Mouse (Mus musculus): Measurements from ENCODE around the gene Tacr2. TPM values are rescaled to one million over a fixed set of nuclear protein-coding genes. Genes with fewer than 3 reads are reported as not detected.

Tacr2 gene
- not detected in 2 replicates for polyA plus RNA-seq (2016; fragmentation: Nextera tagmentation; extraction: Ambion mirVana)

GRCm38 (mm10) chr10:62252000-62252488 lies at the start of gene Tacr2:
Gene Tacr2, plus strand, starts transcription at chr10:62252438.
- no peak within 1 kb of the TSS for H3K4me3 ChIP-seq
- H3K9me3 ChIP-seq (replicated peaks) = no peaks in the 10 kb centered on the region
- H3K9ac ChIP-seq = no peak within 1 kb of the TSS
- no peak within 1 kb of the TSS for H3K27ac ChIP-seq
- peaks cover 40% of the 10 kb centered on the region for H3K27me3 ChIP-seq (replicated peaks)
- no peak for ATAC-seq
- no peaks in the 10 kb centered on the region for H3K36me3 ChIP-seq
- WGBS (ENCODE audit: insufficient replicate concordance) = 62% methylated on average over 12 of the region's 12 CpGs
- H3K4me1 ChIP-seq = peaks cover 9% of the 10 kb centered on the region
- H3K4me2 ChIP-seq = no peak within 1 kb of the TSS

GRCm38 (mm10) chr10:62202574-62202973 lies 49.7 kb upstream of the Tacr2 start:
- no peak overlapping the region for H3K27ac ChIP-seq
- no peak overlapping the region for H3K4me3 ChIP-seq
- H3K9ac ChIP-seq = no peak overlapping the region
- ATAC-seq = no peak
- H3K27me3 ChIP-seq (replicated peaks) = peaks cover 11% of the 10 kb centered on the region; the same call in 1 of the 2 replicates
- 73% methylated on average over 6 of the region's 6 CpGs for WGBS (ENCODE audit: insufficient replicate concordance)
- H3K9me3 ChIP-seq (replicated peaks) = no peaks in the 10 kb centered on the region
- no peak overlapping the region for H3K4me2 ChIP-seq
- 0 out of 2 replicates have a peak, but pooled peaks cover 5% of the 10 kb centered on the region for H3K4me1 ChIP-seq
- H3K36me3 ChIP-seq = peaks cover 6% of the 10 kb centered on the region

DNA sequence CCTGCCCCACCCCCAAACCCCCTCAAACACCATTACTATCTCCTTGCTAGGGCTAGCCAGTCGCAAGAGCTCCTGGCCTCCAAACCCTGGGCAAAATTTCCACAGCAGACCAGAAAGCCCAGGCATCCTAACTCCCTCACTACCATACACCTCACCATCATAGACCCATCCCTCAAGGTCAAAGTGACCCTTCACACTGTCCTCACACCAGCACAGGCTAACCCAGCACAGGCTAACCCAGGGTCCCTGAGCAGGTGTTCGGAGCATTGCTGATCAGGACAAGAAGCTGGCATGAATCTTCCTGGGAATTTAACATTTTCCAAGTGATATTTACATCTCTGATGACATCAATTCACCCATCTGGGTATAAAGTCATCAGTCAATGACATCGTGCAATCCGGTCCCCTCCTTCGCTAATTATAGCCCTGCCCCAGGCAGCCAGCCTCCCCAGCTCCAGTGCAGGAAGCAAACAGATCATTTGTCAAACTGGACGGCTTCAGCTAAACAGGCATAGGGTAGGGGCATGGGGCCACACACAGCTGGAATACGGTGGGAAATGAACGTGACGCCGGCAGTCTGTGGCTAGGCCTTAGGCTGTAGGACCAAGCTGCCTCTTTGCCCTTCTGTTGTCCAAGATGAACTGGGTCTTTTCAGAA lies 43.9 kb upstream of the Tacr2 start:
- Histone ChIP-seq H3K36me3 (no peaks in the 10 kb centered on the region), H3K27me3 (replicated peaks) (peaks cover 11% of the 10 kb centered on the region; the same call in 1 of the 2 replicates), H3K27ac (no peak overlapping the region), H3K4me3 (no peak overlapping the region), H3K9ac (no peak overlapping the region), H3K9me3 (replicated peaks) (no peaks in the 10 kb centered on the region), H3K4me2 (no peak overlapping the region), H3K4me1 (peaks cover 23% of the 10 kb centered on the region)
- WGBS (ENCODE audit: insufficient replicate concordance) = 56% methylated on average over 10 of the region's 10 CpGs
- no peak for ATAC-seq

- ATAC-seq = no peak
- WGBS (ENCODE audit: insufficient replicate concordance) = 65% methylated on average over 6 of the region's 6 CpGs
- Histone ChIP-seq H3K4me1 (peaks cover 48% of the 10 kb centered on the region), H3K9me3 (replicated peaks) (no peaks in the 10 kb centered on the region), H3K27me3 (replicated peaks) (0 out of 2 replicates have a peak, but pooled peaks cover 6% of the 10 kb centered on the region), H3K4me3 (no peak overlapping the region), H3K4me2 (no peak overlapping the region), H3K9ac (no peak overlapping the region), H3K27ac (no peak overlapping the region), H3K36me3 (no peaks in the 10 kb centered on the region)
These were observed 40.9 kb upstream of the Tacr2 start for GRCm38 (mm10) chr10:62211310-62211709.

DNA sequence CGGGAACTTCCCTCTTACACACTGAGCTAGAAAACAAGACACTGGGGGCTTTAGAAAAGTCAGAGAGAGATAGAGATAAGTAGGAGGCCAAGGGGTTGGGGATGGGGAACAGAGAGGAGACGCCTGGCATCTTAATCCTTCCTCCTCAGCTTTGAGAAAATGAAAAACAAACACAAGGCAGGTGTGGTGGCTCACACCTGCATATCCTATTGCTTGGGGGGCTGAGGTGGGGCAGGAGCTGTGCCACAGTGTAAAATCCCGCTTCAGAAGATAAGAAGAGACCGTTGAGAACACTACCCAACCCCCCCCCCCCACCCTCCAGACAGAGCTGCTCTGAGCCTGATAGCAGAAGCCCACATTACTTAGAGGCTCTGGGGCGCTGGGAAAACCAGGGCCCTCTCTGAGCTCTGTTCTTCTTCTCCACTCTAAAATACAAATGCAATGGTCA lies 37.0 kb upstream of the Tacr2 start:
- H3K36me3 ChIP-seq = no peaks in the 10 kb centered on the region
- H3K9ac ChIP-seq = peak overlapping the region; percentile 70
- peak overlapping the region; percentile 48 for H3K4me3 ChIP-seq
- ATAC-seq = peak; percentile 89
- WGBS (ENCODE audit: insufficient replicate concordance) = 6% methylated on average over 5 of the region's 5 CpGs
- peak overlapping the region; percentile 77 for H3K4me2 ChIP-seq
- peaks cover 79% of the 10 kb centered on the region for H3K4me1 ChIP-seq
- no peaks in the 10 kb centered on the region for H3K27me3 ChIP-seq (replicated peaks)
- no peaks in the 10 kb centered on the region for H3K9me3 ChIP-seq (replicated peaks)
- peak overlapping the region; percentile 95 for H3K27ac ChIP-seq

GRCm38 (mm10) chr10:62215633-62216032 lies 36.6 kb upstream of the Tacr2 start:
- Histone ChIP-seq H3K36me3 (no peaks in the 10 kb centered on the region), H3K4me2 (peak overlapping the region; percentile 77), H3K27me3 (replicated peaks) (no peaks in the 10 kb centered on the region; the same call in 1 of the 2 replicates), H3K9me3 (replicated peaks) (no peaks in the 10 kb centered on the region), H3K27ac (peak overlapping the region; percentile 95), H3K4me1 (peaks cover 83% of the 10 kb centered on the region), H3K9ac (peak overlapping the region; percentile 70), H3K4me3 (peak overlapping the region; percentile 48)
- WGBS (ENCODE audit: insufficient replicate concordance) = 42% methylated on average over 8 of the region's 8 CpGs
- ATAC-seq = peak; percentile 64

- H3K9me3 ChIP-seq (replicated peaks) = no peaks in the 10 kb centered on the region
- peaks cover 90% of the 10 kb centered on the region for H3K4me1 ChIP-seq
- H3K27ac ChIP-seq = peak overlapping the region; percentile 95
- H3K9ac ChIP-seq = peak overlapping the region; percentile 70
- ATAC-seq = peak; percentile 78
- H3K36me3 ChIP-seq = no peaks in the 10 kb centered on the region
- H3K4me2 ChIP-seq = peak overlapping the region; percentile 77
- no peaks in the 10 kb centered on the region; the same call in 1 of the 2 replicates for H3K27me3 ChIP-seq (replicated peaks)
- 6% methylated on average over 5 of the region's 5 CpGs for WGBS (ENCODE audit: insufficient replicate concordance)
- H3K4me3 ChIP-seq = peak overlapping the region; percentile 48
These were observed 35.6 kb upstream of the Tacr2 start for GRCm38 (mm10) chr10:62216595-62216994.

DNA sequence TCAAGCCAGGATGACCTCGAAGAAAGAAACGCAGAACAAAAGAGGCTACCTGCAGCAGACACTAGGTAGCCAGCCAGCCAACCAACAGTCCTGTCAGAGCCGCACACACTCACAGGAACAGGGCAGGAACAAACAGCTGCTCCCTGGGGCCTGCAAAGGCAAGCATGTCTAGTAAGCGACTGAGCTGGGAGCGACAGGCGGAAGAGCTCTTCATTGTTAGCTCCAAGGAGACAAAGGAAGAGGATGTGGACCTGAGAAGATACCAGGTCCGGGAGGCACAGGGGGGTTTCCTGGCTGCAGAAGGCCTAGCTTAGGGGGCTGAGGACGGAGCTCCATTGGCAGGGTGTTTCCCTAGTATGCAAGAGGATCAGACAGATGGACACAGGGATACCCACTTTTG lies 35.0 kb upstream of the Tacr2 start:
- H3K36me3 ChIP-seq = no peaks in the 10 kb centered on the region
- peak overlapping the region; percentile 95 for H3K27ac ChIP-seq
- no peaks in the 10 kb centered on the region; the same call in 1 of the 2 replicates for H3K27me3 ChIP-seq (replicated peaks)
- H3K4me3 ChIP-seq = no peak overlapping the region
- peak overlapping the region; percentile 70; the same call in 1 of the 2 replicates for H3K9ac ChIP-seq
- no peaks in the 10 kb centered on the region for H3K9me3 ChIP-seq (replicated peaks)
- H3K4me2 ChIP-seq = peak overlapping the region; percentile 77
- no peak for ATAC-seq
- WGBS (ENCODE audit: insufficient replicate concordance) = 39% methylated on average over 8 of the region's 8 CpGs
- peaks cover 92% of the 10 kb centered on the region for H3K4me1 ChIP-seq

DNA sequence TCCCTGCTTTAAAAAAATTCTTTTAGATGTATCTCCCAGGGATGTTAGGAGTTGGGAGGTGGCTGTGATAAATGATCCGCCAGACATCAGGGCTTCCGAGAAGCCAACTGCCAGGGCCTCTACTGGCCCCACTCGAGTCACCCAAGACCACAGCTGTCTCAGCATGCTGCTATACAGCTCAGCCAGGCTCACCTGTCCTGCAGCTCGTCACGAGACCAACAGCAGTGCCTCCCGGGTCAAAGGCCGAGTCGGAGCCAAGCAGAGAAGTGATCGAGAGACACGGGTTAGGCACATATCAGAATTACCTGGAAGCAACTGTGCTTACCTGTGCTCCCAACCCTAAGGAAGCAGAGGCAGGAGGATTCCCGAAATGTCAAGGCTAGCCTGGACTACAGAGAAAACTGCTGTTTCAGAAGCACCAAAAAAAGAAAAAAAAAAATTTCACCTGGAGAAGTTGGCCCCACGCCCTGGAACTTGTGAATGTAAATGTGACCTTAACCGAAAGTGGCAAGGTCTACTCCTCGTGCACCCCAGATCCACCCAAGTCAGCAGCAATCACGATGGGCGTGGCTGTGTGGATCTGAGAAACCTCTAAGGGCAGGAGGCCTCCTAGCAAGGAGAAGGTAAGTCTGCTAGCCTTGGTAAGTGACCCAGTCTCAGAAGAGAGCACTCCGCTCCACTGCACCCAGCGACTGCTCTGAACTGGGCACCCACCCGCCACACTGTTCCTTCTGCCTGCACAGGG lies 34.0 kb upstream of the Tacr2 start:
- WGBS (ENCODE audit: insufficient replicate concordance) = 62% methylated on average over 19 of the region's 19 CpGs
- H3K4me2 ChIP-seq = peak overlapping the region; percentile 41
- no peak for ATAC-seq

GRCm38 (mm10) chr10:62218789-62219172 lies 33.5 kb upstream of the Tacr2 start:
- WGBS (ENCODE audit: insufficient replicate concordance) = 85% methylated on average over 7 of the region's 7 CpGs
- peaks cover 94% of the 10 kb centered on the region for H3K4me1 ChIP-seq
- H3K9me3 ChIP-seq (replicated peaks) = no peaks in the 10 kb centered on the region
- H3K27me3 ChIP-seq (replicated peaks) = no peaks in the 10 kb centered on the region; the same call in 1 of the 2 replicates
- H3K27ac ChIP-seq = peak overlapping the region; percentile 95; the same call in 1 of the 2 replicates
- no peak overlapping the region for H3K4me3 ChIP-seq
- H3K36me3 ChIP-seq = no peaks in the 10 kb centered on the region
- no peak overlapping the region for H3K4me2 ChIP-seq
- H3K9ac ChIP-seq = no peak overlapping the region
- no peak for ATAC-seq

More for the DNA sequence above, 34.0 kb upstream of the Tacr2 start:
- H3K9me3 ChIP-seq (replicated peaks) = no peaks in the 10 kb centered on the region
- peak overlapping the region; percentile 95 for H3K27ac ChIP-seq
- H3K4me1 ChIP-seq = peaks cover 97% of the 10 kb centered on the region
- H3K36me3 ChIP-seq = no peaks in the 10 kb centered on the region
- H3K27me3 ChIP-seq (replicated peaks) = no peaks in the 10 kb centered on the region; the same call in 1 of the 2 replicates
- H3K4me3 ChIP-seq = no peak overlapping the region
- no peak overlapping the region for H3K9ac ChIP-seq

DNA sequence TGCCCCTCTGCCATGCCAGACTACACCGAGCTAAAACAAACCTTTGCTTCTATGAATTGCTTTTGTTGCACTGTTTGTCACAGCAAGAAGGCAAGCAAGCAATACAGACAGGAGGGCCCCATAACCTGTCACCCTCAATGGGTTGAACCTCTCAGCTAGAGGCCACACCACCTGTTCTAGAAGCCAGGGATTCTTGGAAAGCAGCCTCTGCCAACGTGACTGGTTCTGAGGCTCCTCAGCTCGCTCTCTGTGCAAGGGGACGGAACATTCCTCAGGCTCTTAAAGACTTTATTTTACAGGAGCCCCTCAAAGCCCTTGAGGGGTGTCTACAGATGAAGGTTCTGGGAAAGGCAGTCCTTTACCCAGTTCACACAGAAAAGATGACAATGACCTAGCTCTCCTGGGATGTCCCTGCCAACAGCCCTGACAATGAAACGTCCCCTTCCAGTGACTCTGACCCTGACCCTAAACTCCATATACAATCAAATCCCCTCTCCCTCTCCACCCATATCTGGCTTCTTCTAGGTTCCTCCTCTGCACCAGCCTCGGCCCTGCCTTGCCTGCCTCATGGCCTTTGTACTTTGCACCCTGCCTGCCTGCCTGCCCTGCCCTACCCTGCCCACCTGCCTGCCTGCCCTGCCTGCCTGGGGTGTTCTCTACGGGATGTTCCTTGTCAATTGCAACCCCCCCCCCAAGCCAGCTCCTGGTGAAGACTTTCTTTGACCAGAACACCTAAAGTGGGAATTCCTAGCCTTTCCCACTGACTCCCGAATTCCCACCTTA lies 31.3 kb upstream of the Tacr2 start:
- H3K27ac ChIP-seq = peak overlapping the region; percentile 28; the same call in 1 of the 2 replicates
- H3K36me3 ChIP-seq = no peaks in the 10 kb centered on the region
- no peak overlapping the region for H3K4me2 ChIP-seq
- H3K4me1 ChIP-seq = peaks cover 82% of the 10 kb centered on the region
- WGBS (ENCODE audit: insufficient replicate concordance) = 56% methylated on average over 8 of the region's 8 CpGs
- no peak for ATAC-seq
- no peaks in the 10 kb centered on the region for H3K9me3 ChIP-seq (replicated peaks)
- no peaks in the 10 kb centered on the region; the same call in 1 of the 2 replicates for H3K27me3 ChIP-seq (replicated peaks)
- H3K9ac ChIP-seq = no peak overlapping the region
- H3K4me3 ChIP-seq = no peak overlapping the region

Measured in liver, embryonic 12.5 days (tissue).